Mouse (Mus musculus) E14TG2a.4 (cell line): ENCODE results near the gene 4930556J24Rik.

Experiments used
- H3K27me3 ChIP-seq: 2 replicates; pipeline ENCODE4 v1.6.1; 2014; ENCODE audit warnings: low read length, control low read depth; ENCODE audit not compliant: insufficient read depth
- H3K36me3 ChIP-seq: 2 replicates; pipeline ENCODE4 v1.6.1; 2014; ENCODE audit warnings: low read length, control low read depth; ENCODE audit not compliant: insufficient read depth
- H3K4me1 ChIP-seq: replicated peaks from 2 replicates; pipeline ENCODE4 v1.6.1; 2014; ENCODE audit warnings: low read depth, low read length, control low read depth
- H3K4me3 ChIP-seq: replicated peaks from 2 replicates; pipeline ENCODE4 v1.5.1; 2014; ENCODE audit warnings: mild to moderate bottlenecking, low read length
- H3K9me3 ChIP-seq: 2 replicates; pipeline ENCODE4 v1.6.1; 2014; ENCODE audit warnings: low read length, control low read depth
- CTCF ChIP-seq: conservative IDR thresholded peaks from 2 replicates; pipeline ENCODE4 v1.5.1; 2014; ENCODE audit warnings: low read length
- NANOG ChIP-seq: IDR thresholded peaks from 2 replicates; pipeline ENCODE4 v1.6.1; 2014; ENCODE audit warnings: borderline replicate concordance, low read length, mixed read lengths
- POU5F1 ChIP-seq: IDR thresholded peaks from 2 replicates; pipeline ENCODE4 v1.6.1; 2014; ENCODE audit warnings: low read length, borderline replicate concordance

4930556J24Rik gene

DNA sequence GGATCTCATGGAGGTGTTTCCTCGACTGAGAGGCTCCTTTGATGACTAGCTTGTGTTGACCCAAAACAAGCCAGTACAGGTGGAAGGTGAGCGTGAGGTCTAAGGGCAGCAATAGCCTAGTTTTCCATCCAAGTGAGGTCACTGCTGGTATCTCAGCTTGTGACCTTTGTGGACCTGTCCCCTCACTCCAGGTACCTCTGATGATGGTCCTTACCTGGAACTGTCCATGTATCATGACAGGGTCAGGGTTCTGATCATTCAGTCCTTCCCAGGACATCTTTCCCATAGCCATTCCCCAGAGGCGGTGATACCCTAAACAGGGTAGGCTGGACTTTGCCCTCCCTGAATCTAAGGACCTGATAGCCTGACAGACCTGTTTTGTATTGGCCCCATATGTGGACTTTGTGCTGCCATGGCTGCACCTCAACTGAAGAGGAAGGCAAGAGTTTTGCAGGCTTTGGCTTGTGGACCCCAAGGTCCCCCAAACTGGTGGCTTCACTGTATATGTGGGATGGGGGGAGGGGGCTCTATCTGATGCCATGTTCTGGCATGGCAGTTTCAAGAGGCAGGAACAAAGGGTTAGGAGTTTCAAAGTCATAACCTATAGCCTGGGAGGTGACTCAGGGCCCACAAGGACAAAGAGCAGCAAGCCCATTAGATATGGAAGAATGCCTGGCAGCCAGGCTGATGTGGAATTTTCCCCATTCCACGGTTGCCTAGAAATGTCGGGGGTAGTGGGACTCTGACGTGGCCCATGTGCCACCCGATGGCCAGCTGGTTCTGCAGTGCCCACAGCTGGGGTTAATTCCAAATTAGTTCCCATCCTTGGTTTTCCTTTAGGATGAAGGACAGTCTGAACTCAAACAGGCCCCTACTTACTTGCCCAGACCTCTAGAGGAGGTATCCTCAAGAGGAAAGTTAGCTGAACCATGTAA lies 6.0 kb upstream of the 4930556J24Rik start:
- peaks cover 18% of the 10 kb centered on the region for H3K27me3 ChIP-seq
- H3K4me3 ChIP-seq: peak overlapping the region; percentile 77; the same call in 1 of the 2 replicates
- H3K4me1 ChIP-seq: peaks cover 40% of the 10 kb centered on the region
- peaks cover 50% of the 10 kb centered on the region for H3K36me3 ChIP-seq
- TF ChIP-seq CTCF: no peak
- TF ChIP-seq POU5F1: no peak
- TF ChIP-seq NANOG: no peak
- H3K9me3 ChIP-seq: no peaks in the 10 kb centered on the region

DNA sequence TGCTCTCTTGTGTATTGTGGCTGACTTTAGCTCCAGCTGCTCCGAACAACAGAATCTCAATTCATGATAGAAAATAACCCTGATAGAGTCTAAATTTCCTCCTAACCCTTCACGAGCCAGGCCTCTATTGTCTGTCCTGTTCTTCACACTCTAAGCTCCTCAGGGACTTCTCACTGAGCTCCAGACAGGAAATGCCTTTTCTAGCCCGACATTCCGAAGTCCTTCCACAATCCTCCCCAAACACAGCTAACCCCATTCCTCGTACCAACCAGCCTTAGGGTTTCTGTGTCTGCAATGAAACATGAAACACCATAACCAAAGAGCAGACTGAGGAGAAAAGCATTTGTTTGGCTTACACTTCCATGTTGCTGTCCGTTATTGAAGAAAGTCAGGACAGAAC lies 5.0 kb upstream of the 4930556J24Rik start:
- TF ChIP-seq CTCF: no peak
- no peak for TF ChIP-seq POU5F1
- TF ChIP-seq NANOG: no peak
- H3K36me3 ChIP-seq: peaks cover 60% of the 10 kb centered on the region
- H3K4me1 ChIP-seq: peaks cover 40% of the 10 kb centered on the region
- no peaks in the 10 kb centered on the region for H3K9me3 ChIP-seq
- H3K27me3 ChIP-seq: peaks cover 15% of the 10 kb centered on the region
- H3K4me3 ChIP-seq: no peak overlapping the region

DNA sequence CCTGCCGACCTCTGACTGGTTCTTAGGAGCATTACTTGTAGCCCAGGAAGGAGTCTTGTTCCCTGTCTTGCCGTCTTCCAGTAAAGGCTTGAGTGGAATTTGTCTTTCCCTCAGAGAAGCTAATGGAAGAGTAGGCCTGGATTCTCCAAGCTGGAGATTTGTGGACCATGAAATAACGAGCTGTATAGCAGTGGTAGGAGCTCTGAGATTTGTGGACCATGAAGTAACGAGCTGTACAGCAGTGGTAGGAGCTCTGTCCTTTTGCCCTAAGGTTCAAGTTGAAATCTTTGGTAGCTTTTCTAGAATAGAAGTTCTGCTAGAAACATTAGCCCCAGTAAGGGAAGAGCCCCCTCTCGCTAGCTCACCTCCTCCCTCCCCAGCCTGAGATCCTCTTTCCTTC lies 1.8 kb upstream of the 4930556J24Rik start:
- TF ChIP-seq NANOG: no peak
- Histone ChIP-seq H3K4me3 (no peak overlapping the region), H3K9me3 (no peaks in the 10 kb centered on the region), H3K4me1 (peaks cover 36% of the 10 kb centered on the region), H3K36me3 (peaks cover 91% of the 10 kb centered on the region), H3K27me3 (0 out of 2 replicates have a peak, but pooled peaks cover 9% of the 10 kb centered on the region)

DNA sequence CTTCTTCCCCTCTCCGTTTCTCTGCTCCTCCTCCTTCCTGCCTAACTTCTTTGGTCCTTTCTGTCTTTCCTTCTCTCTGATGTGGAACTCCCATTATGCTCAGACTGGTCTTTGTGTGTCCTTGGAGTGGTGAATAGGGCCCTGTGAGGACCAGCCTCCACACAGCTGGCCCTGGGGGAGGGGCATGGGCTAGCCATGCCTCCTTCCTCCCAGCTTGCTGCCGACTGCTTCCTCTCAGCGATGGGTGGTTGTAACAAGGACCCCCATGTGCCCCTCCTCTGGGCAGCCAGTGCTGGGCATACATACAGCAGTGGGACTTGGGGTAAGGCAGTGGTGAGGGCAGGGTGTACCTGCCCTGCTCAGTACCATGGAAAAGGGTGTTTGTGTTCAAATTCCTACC lies 2.3 kb downstream of the 4930556J24Rik start:
- Histone ChIP-seq H3K4me1 (peaks cover 33% of the 10 kb centered on the region), H3K9me3 (no peaks in the 10 kb centered on the region), H3K4me3 (no peak overlapping the region), H3K36me3 (peaks cover 100% of the 10 kb centered on the region), H3K27me3 (no peaks in the 10 kb centered on the region)
- TF ChIP-seq POU5F1 (no peak), CTCF (no peak), NANOG (no peak)

DNA sequence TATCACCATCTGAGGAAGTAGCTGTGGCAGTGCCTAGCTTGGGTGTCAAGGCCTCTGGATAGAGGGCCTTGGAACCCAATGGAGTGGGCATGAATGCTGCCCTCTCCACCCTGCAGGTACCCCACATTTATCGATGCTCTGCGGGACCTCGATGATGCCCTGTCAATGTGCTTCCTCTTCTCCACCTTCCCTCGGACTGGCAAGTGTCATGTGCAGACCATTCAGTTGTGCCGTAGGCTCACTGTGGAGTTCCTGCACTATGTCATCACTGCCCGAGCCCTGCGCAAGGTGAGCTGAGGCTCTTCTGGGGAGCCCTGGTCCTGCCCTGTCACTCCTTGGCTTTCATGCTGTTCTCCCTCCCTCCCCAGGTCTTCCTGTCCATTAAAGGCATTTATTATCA lies 3.5 kb downstream of the 4930556J24Rik start:
- H3K4me1 ChIP-seq: peaks cover 38% of the 10 kb centered on the region
- H3K36me3 ChIP-seq: peaks cover 100% of the 10 kb centered on the region
- no peak overlapping the region for H3K4me3 ChIP-seq
- H3K27me3 ChIP-seq: no peaks in the 10 kb centered on the region
- H3K9me3 ChIP-seq: no peaks in the 10 kb centered on the region
- TF ChIP-seq CTCF (no peak), NANOG (no peak), POU5F1 (no peak)

DNA sequence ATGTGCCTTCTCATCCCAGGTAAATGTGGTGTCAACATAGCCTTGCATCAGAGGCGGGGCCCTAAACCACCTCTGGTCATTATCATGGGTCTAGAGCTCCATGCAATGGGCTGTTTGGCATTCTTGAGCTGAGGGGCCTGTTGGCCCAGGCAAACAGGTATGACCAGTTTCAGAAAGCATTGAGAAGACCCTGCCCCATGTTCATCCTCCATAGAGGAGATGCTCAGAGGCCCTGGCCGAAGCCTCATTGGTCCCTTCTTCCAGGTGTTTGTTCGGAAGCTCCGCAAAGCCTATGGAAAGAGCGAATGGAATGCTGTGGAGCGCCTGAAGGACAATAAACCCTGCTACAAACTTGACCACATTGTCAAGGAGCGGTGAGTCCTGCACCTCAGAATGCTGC lies 6.2 kb downstream of the 4930556J24Rik start:
- no peaks in the 10 kb centered on the region for H3K9me3 ChIP-seq
- H3K36me3 ChIP-seq: peaks cover 98% of the 10 kb centered on the region
- TF ChIP-seq NANOG: no peak
- TF ChIP-seq POU5F1: no peak
- no peak for TF ChIP-seq CTCF
- no peaks in the 10 kb centered on the region for H3K27me3 ChIP-seq
- H3K4me3 ChIP-seq: no peak overlapping the region
- H3K4me1 ChIP-seq: peaks cover 64% of the 10 kb centered on the region

DNA sequence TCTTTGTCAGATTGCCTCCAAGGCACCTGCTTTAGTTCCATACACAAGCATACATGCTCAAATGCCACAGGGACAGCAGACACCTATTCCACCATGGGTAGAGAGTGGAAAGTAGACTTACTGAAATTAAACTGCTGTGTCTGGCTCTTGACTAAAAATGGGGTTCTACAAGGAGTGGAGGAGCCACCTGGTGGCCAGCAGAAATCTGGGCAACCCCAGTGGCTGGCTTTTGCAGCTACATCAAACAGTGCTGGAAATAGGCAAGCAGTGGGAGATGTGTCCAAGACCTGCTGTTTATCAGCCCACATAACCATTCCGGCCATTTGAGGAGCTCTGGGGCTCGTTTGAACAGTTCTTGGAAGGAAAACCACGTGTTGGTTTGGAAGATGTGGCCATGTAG lies 6.7 kb downstream of the 4930556J24Rik start:
- H3K4me3 ChIP-seq: no peak overlapping the region
- peaks cover 65% of the 10 kb centered on the region for H3K4me1 ChIP-seq
- H3K36me3 ChIP-seq: peaks cover 93% of the 10 kb centered on the region
- H3K27me3 ChIP-seq: no peaks in the 10 kb centered on the region
- no peaks in the 10 kb centered on the region for H3K9me3 ChIP-seq
- TF ChIP-seq CTCF (peak; percentile 25), NANOG (no peak)

DNA sequence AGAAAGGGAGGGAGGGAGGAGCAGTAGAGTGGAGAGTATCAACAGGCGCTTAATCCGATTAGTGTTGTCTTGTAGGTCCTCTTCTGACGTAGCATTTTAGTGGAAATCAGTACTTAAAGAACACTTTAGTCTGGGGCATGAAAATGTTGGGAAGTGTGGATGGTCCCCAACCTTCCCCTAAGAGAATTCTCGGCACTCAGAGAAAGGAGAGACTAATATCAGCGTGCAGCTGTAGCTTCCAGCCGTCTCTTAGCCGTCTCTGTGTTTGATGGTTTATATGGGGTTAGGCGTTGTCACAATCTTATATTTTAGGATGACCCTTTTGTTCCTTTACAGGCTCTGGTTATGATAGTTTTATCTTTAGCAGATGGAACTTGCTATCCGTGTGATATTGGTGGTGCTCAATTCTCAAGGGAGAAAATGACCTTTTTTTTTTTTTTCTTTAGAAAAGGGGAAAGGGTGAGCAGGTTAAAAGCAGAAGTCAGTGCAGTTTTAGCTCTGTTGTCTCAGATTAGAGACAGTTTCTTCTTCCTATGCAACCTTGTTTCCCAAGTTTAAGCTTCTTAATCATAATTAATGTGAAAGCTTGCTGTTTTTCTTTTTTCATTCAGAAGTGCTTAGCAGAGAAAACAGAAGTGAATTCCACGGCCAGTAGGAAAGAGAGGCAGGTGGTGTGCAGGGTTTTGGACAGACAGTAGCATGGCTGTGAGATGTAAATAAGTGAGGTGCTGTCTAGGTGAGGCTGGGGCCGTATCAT lies 12.0 kb downstream of the 4930556J24Rik start:
- TF ChIP-seq POU5F1 (no peak), CTCF (no peak), NANOG (no peak)
- H3K4me3 ChIP-seq: peak overlapping the region; percentile 89
- H3K4me1 ChIP-seq: peaks cover 64% of the 10 kb centered on the region
- H3K27me3 ChIP-seq: no peaks in the 10 kb centered on the region
- H3K36me3 ChIP-seq: peaks cover 40% of the 10 kb centered on the region
- H3K9me3 ChIP-seq: no peaks in the 10 kb centered on the region
